Mouse (Mus musculus): ENCODE measurements around the gene Golga4.

DNA sequence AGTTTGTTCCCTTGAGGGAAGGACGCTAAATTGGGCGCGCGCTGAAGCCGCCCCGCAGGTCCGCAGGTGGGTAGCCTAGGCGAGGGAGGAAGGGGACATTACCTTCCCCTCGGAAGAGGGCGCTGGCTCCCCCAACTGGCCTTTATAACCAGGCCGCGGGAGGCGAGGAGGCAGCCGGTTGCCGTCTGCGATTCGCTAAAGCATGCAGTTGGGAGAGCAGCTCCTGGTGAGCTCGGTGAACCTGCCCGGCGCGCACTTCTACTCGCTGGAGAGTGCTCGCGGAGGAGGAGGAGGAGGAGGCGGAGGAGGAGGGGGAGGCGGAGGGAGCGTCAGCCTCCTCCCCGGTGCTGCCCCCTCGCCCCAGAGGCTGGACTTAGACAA lies 27.6 kb upstream of the Golga4 start:
- no peak for TF ChIP-seq POLR2A (IDR thresholded peaks at IDR 0.05; ENCODE audit: borderline replicate concordance, control insufficient read depth, low read depth, low read length)
- no peak for TF ChIP-seq CTCF (IDR thresholded peaks at IDR 0.05; ENCODE audit: control insufficient read depth, insufficient read depth, low read length)
